Mouse (Mus musculus): ENCODE results near the gene Pax6. TPM values are rescaled to one million over a fixed set of nuclear protein-coding genes. Genes with fewer than 3 reads are reported as not detected.

Pax6 gene
- polyA plus RNA-seq, 1 experiment from 2014 or later, result 0.08 TPM

DNA sequence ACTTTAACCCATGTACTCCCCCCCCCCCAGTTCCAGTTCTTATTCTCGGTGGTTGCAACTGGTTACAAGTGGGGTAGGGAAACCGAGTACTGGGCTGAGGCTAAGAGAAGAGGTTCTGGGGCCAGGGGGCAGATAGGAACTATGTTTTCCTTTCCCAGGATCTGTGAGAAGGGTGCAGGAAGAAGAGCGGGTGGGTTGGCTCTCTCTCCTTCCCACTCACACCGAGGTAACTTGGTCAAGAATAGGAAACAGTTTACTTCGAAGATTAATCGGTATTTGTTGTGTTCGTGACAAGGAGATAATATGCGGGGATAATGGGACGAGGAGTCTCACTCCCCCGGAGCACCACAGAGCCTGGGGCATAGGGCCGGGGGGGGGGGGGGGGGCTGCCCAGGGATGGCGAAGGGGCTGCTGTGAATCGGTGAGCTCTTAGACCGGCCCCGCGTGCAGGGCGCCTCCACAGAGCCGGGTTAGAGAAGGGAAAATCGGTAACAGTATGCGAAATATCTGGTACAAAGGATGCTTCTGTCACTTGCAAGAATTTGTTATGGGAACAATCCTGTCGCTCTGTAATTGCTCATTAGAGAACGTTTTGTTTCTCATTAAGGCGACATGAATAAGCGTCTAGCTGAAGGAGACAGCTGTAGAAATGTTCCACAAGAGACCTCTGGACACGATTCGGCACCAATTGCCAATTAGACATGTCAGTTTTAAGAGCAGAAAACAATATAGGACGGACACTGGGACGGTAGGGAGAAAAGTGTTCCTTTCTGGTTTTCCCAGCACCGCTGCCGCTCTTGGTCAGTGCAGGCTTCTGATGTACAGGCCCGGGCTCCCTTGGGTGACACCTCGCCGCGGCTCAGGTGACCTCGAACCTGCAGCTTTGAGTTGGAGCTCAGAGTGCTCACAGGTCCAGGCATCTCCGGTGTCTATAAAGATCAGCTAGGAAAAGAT is 17.9 kb downstream of the Pax6 start:
- Histone ChIP-seq H3K27ac (ENCODE audit: low read length) (no peak overlapping the region), H3K27me3 (ENCODE audit: control insufficient read depth, insufficient read depth, low read depth, low read length) (peaks cover 96% of the 10 kb centered on the region), H3K4me1 (ENCODE audit: control insufficient read depth, low read depth, low read length) (peaks cover 2% of the 10 kb centered on the region), H3K9ac (ENCODE audit: low read depth, low read length) (no peak overlapping the region), H3K36me3 (ENCODE audit: control insufficient read depth, insufficient read depth) (no peaks in the 10 kb centered on the region), H3K9me3 (replicated peaks; ENCODE audit: control insufficient read depth, low read length) (no peaks in the 10 kb centered on the region), H3K4me3 (ENCODE audit: low read depth, low read length) (no peak overlapping the region), H3K4me2 (ENCODE audit: low read depth, low read length) (no peak overlapping the region)
- 2% methylated on average over 36 of the region's 36 CpGs for WGBS (ENCODE audit: insufficient replicate concordance)
- no peak for ATAC-seq (ENCODE audit: low read depth)

DNA sequence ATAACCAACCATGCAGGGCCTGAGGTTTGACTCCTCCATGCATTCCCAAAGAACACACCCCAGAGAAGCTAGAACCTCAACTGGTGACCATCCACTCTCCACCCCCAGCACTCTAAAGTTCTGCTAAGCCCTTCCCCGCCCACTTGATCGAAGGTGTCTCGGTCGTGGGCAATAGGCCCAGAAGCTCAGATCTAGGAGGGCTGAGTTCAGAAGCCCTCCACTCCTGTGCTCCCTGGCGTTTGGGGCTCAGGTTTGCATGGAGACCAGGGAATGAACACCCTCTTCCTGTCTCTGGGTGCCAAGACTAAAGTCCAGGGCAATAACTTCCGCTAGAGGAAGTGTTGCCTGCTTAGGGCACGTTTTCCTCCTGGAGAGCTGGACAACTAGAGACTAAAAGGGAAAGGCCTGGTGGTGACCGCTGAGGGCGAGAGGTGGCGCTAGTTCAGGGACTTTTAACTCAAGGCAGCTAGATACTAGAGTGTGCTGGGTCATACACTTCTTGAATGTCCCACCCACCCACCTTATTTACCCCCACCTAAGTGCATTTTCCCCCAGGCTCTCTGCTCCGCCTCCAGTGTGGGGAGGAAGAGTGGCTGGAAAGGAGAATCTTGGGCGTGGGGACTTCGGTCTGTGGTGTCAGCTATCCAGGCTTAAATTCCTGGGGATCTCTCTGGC is 18.8 kb downstream of the Pax6 start:
- H3K36me3 ChIP-seq (ENCODE audit: control insufficient read depth, insufficient read depth), result no peaks in the 10 kb centered on the region
- no peak overlapping the region for H3K27ac ChIP-seq (ENCODE audit: low read length)
- H3K4me2 ChIP-seq (ENCODE audit: low read depth, low read length), result peak overlapping the region; percentile 16; the same call in 1 of the 2 replicates
- 0 out of 2 replicates have a peak overlapping the region, but pooled peaks have one; percentile 8 for H3K4me3 ChIP-seq (ENCODE audit: low read depth, low read length)
- peaks cover 96% of the 10 kb centered on the region for H3K27me3 ChIP-seq (ENCODE audit: control insufficient read depth, insufficient read depth, low read depth, low read length)
- peaks cover 2% of the 10 kb centered on the region for H3K4me1 ChIP-seq (ENCODE audit: control insufficient read depth, low read depth, low read length)
- no peaks in the 10 kb centered on the region for H3K9me3 ChIP-seq (replicated peaks; ENCODE audit: control insufficient read depth, low read length)
- ATAC-seq (ENCODE audit: low read depth), result no peak
- no peak overlapping the region for H3K9ac ChIP-seq (ENCODE audit: low read depth, low read length)
- 2% methylated on average over 13 of the region's 13 CpGs for WGBS (ENCODE audit: insufficient replicate concordance)

DNA sequence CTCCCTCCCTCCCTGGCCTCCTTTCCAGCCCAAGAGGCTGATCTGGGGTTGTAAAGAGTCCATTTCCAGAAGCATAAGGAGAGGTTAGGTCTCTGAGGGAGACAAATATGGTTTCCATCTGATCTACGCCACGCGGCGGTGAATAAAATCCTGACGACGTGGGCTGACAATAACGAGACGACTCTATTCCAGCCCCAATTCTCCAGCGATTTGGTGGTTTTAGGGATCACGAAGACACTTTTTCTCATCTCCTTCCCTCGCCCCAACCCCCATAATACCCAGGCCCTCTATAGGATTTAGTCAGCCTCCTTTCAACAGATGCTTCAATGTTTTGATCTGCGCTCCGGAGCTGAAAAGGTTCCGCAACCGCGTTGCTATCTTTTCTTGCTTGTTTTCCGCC is 19.3 kb downstream of the Pax6 start:
- 3% methylated on average over 17 of the region's 17 CpGs for WGBS (ENCODE audit: insufficient replicate concordance)
- no peak for ATAC-seq (ENCODE audit: low read depth)
- Histone ChIP-seq H3K4me1 (ENCODE audit: control insufficient read depth, low read depth, low read length) (peaks cover 2% of the 10 kb centered on the region), H3K27ac (ENCODE audit: low read length) (no peak overlapping the region), H3K9me3 (replicated peaks; ENCODE audit: control insufficient read depth, low read length) (no peaks in the 10 kb centered on the region), H3K4me3 (ENCODE audit: low read depth, low read length) (peak overlapping the region; percentile 8; the same call in 1 of the 2 replicates), H3K9ac (ENCODE audit: low read depth, low read length) (no peak overlapping the region), H3K36me3 (ENCODE audit: control insufficient read depth, insufficient read depth) (no peaks in the 10 kb centered on the region), H3K27me3 (ENCODE audit: control insufficient read depth, insufficient read depth, low read depth, low read length) (peaks cover 95% of the 10 kb centered on the region), H3K4me2 (ENCODE audit: low read depth, low read length) (peak overlapping the region; percentile 16)

DNA sequence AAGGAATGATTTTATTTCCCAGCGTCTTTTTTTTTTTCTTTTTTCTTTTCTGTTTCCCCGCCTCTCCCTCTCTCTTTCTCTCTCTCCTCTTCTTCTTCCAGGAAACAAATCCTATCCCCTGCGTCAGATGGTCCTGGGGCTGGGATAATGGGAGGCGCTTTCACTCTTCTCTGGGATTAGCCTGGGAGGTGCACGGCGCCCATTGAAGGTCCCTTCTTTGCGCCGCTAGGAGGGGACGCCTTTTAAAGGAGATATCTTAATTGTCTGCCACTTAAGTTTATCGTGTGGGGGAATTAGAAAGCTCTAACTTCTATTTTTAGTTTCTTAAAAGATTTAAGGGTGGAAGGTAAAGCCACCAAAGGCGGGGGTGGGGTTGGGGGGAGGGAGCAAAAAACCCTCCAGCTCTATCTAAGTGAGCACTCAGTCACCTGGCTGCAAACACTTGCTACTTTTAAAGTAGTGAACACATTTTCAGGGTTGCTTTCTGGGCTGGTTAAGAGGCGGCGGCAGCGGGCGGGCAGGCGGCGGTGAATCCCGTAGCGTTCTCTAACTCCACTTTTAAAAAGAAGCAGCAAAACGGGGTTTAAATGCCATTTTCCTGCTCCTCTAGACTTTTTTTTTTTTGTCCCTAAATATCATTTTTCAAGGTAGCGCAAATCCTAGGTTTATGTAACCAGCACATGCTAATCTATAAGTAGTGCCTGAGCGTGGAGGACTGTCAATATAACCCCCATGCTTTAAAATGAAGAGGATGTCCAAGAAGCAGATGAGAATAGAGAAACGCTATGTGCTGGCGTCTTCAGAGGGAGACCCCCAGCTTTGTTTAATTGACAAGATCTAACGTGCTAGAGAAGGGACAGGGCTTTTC is 20.0 kb downstream of the Pax6 start:
- Histone ChIP-seq H3K36me3 (ENCODE audit: control insufficient read depth, insufficient read depth) (no peaks in the 10 kb centered on the region), H3K4me1 (ENCODE audit: control insufficient read depth, low read depth, low read length) (peaks cover 2% of the 10 kb centered on the region), H3K27me3 (ENCODE audit: control insufficient read depth, insufficient read depth, low read depth, low read length) (peaks cover 94% of the 10 kb centered on the region), H3K27ac (ENCODE audit: low read length) (no peak overlapping the region), H3K9me3 (replicated peaks; ENCODE audit: control insufficient read depth, low read length) (no peaks in the 10 kb centered on the region), H3K4me3 (ENCODE audit: low read depth, low read length) (no peak overlapping the region), H3K4me2 (ENCODE audit: low read depth, low read length) (peak overlapping the region; percentile 16), H3K9ac (ENCODE audit: low read depth, low read length) (no peak overlapping the region)
- WGBS (ENCODE audit: insufficient replicate concordance), result 2% methylated on average over 25 of the region's 25 CpGs
- ATAC-seq (ENCODE audit: low read depth), result no peak

DNA sequence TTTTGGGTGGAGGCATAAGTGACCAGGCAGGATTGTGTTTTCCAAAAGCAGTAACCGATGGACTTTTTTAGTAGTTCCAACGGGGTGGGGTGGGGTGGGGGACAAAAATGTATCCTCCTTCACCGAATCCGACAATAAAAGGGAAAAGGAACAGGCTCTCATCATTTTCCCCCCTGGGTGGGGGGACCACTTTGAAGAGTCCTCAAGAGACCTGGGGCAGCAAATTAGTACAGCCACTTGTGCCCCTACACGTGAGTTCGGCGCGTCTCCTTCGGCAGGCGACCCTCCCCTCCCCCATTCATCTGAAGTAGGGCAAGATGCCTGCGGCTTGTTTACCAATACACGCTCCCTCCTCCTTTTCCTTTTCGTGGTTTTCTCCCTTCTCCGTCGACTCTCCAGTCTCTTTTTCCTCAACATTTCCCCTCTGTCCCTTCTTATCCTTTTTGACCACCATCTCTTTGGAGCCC is 20.6 kb downstream of the Pax6 start:
- under 1% methylated on average over 15 of the region's 15 CpGs for WGBS (ENCODE audit: insufficient replicate concordance)
- Histone ChIP-seq H3K36me3 (ENCODE audit: control insufficient read depth, insufficient read depth) (no peaks in the 10 kb centered on the region), H3K9ac (ENCODE audit: low read depth, low read length) (no peak overlapping the region), H3K27ac (ENCODE audit: low read length) (no peak overlapping the region), H3K27me3 (ENCODE audit: control insufficient read depth, insufficient read depth, low read depth, low read length) (peaks cover 89% of the 10 kb centered on the region), H3K9me3 (replicated peaks; ENCODE audit: control insufficient read depth, low read length) (no peaks in the 10 kb centered on the region), H3K4me3 (ENCODE audit: low read depth, low read length) (no peak overlapping the region), H3K4me1 (ENCODE audit: control insufficient read depth, low read depth, low read length) (peaks cover 2% of the 10 kb centered on the region), H3K4me2 (ENCODE audit: low read depth, low read length) (no peak overlapping the region)
- ATAC-seq (ENCODE audit: low read depth), result no peak

DNA sequence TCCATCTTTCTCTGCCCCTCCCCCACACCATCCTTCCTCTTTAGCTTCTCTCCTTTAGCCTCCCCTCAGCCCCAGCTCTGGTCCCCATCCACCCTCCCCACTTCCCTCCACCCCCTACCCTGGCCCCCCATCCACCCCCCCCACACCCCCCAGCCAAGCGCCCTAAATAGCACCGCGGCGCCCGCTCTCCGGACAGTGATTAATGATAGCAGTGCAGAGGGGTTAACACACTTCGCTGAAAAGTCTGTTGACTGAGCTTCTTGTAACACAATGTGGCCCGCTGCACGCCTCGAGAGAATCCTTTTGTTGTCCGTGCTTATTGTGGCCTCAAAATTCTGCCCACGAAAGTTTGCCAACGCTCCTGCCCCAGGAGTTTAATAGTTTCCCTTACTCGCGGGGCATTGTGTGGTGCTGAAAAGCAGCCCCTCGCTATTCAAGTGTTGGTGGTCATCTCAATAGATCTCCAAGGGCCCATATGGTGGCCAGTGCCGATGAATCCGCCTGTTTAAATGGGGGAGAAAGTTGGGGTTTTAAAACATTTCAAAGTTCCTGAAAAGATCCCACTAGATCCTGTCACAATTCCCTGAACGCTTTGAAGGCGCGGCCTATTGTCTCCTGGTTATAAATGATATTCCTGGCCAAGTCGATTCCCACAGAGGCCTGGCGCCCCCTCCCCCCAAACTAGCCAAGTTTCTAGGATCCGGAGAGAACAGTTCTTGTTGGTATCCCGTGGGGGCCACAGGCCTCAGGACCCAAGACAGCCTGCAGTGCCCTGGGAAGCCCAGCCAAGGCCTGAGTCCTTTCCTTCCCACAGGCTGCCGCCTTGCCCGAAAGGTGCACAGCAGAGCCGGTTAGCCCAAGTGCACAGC is 21.3 kb downstream of the Pax6 start:
- H3K27ac ChIP-seq (ENCODE audit: low read length), result no peak overlapping the region
- no peak overlapping the region for H3K4me3 ChIP-seq (ENCODE audit: low read depth, low read length)
- no peak overlapping the region for H3K9ac ChIP-seq (ENCODE audit: low read depth, low read length)
- peaks cover 2% of the 10 kb centered on the region for H3K4me1 ChIP-seq (ENCODE audit: control insufficient read depth, low read depth, low read length)
- no peak overlapping the region for H3K4me2 ChIP-seq (ENCODE audit: low read depth, low read length)
- no peaks in the 10 kb centered on the region for H3K9me3 ChIP-seq (replicated peaks; ENCODE audit: control insufficient read depth, low read length)
- H3K27me3 ChIP-seq (ENCODE audit: control insufficient read depth, insufficient read depth, low read depth, low read length), result peaks cover 85% of the 10 kb centered on the region
- no peak for ATAC-seq (ENCODE audit: low read depth)
- no peaks in the 10 kb centered on the region for H3K36me3 ChIP-seq (ENCODE audit: control insufficient read depth, insufficient read depth)
- 3% methylated on average over 28 of the region's 28 CpGs for WGBS (ENCODE audit: insufficient replicate concordance)

DNA sequence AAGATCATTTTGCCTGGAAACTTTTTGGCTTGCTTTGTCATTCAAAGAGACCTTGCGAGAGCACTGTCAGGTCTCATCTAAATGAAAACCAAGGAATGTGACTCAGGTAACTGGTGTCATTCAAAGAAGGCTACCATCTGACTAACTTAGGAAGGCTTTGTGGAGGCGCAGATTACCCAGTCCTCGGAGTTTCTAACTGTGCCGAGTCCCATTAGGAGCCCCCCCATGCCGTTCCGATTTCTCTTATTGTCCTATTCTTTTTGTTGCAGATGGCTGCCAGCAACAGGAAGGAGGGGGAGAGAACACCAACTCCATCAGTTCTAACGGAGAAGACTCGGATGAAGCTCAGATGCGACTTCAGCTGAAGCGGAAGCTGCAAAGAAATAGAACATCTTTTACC is 22.6 kb downstream of the Pax6 start:
- ATAC-seq (ENCODE audit: low read depth), result no peak
- Histone ChIP-seq H3K27ac (ENCODE audit: low read length) (no peak overlapping the region), H3K9me3 (replicated peaks; ENCODE audit: control insufficient read depth, low read length) (no peaks in the 10 kb centered on the region), H3K27me3 (ENCODE audit: control insufficient read depth, insufficient read depth, low read depth, low read length) (peaks cover 72% of the 10 kb centered on the region), H3K4me2 (ENCODE audit: low read depth, low read length) (no peak overlapping the region), H3K36me3 (ENCODE audit: control insufficient read depth, insufficient read depth) (no peaks in the 10 kb centered on the region), H3K4me3 (ENCODE audit: low read depth, low read length) (no peak overlapping the region), H3K4me1 (ENCODE audit: control insufficient read depth, low read depth, low read length) (peaks cover 2% of the 10 kb centered on the region), H3K9ac (ENCODE audit: low read depth, low read length) (no peak overlapping the region)
- WGBS (ENCODE audit: insufficient replicate concordance), result 8% methylated on average over 10 of the region's 10 CpGs

DNA sequence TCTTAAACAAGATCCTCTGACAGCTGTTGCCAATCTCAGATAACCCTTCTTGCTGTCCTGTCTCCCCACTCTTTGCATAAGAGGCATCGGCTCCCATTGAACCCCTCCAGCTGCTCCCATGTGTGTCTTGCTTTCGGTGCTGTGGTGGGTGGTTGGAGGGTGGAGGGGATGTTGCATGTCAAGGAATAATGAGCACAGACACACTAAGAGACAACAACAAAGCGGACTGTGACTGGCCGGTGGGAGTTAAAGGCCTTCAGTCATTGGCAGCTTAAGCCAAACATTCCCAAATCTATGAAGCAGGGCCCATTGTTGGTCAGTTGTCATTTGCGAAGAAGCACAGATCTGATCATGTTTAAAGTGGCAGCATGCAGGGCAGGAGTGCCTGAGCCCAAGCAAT is 29.0 kb downstream of the Pax6 start:
- Histone ChIP-seq H3K4me1 (ENCODE audit: control insufficient read depth, low read depth, low read length) (no peaks in the 10 kb centered on the region), H3K36me3 (ENCODE audit: control insufficient read depth, insufficient read depth) (no peaks in the 10 kb centered on the region), H3K9me3 (replicated peaks; ENCODE audit: control insufficient read depth, low read length) (no peaks in the 10 kb centered on the region), H3K4me2 (ENCODE audit: low read depth, low read length) (no peak overlapping the region), H3K27me3 (ENCODE audit: control insufficient read depth, insufficient read depth, low read depth, low read length) (peaks cover 8% of the 10 kb centered on the region), H3K4me3 (ENCODE audit: low read depth, low read length) (no peak overlapping the region), H3K27ac (ENCODE audit: low read length) (no peak overlapping the region), H3K9ac (ENCODE audit: low read depth, low read length) (no peak overlapping the region)
- no peak for ATAC-seq (ENCODE audit: low read depth)
- WGBS (ENCODE audit: insufficient replicate concordance), result 81% methylated on average over 5 of the region's 5 CpGs
